Mouse (Mus musculus): ENCODE data around the gene Slbp.

GRCm38 (mm10) chr5:33630061-33630460, 22.3 kb downstream of the Slbp start:
- TF ChIP-seq POLR2A (IDR thresholded peaks at IDR 0.05; ENCODE audit: extremely low read depth, insufficient read depth, low read length): no peak
- TF ChIP-seq CTCF (IDR thresholded peaks at IDR 0.05; ENCODE audit: low read depth, low read length): no peak

Data from liver, adult 2 months (tissue).